Mouse (Mus musculus): ENCODE measurements around the gene Dao. TPM values are rescaled to one million over a fixed set of nuclear protein-coding genes. Genes with fewer than 3 reads are reported as not detected.

Dao gene
- total RNA-seq (2012; rRNA removed), result 0.97 and 1.4 TPM in 2 replicates
- 1.9 TPM in 2 replicates for total RNA-seq (2014; rRNA removed)
- polyA plus RNA-seq (2012; ENCODE audit: insufficient read length, low read depth), result 3.6 TPM in 2 replicates

- dilution Hi-C loops (cut with MboI; ENCODE audit: extremely low pct_ligation_motif_present, extremely low pct_unique_long_range_greater_than_20kb, low sequenced_read_pairs), result no loop called here
- in situ Hi-C loops (cut with MboI; ENCODE audit: low pct_ligation_motif_present, low pct_unique_long_range_greater_than_20kb, low sequenced_read_pairs), result no loop called here
- H3K27ac ChIP-seq (ENCODE audit: insufficient read depth, low read depth), result no peak within 1 kb of the TSS
- peaks cover 7 to 22% of the 10 kb centered on the region in 2 experiments for H3K4me1 ChIP-seq (ENCODE audit: control insufficient read depth in 1 of 2, insufficient read depth in 2 of 2)
- H3K27me3 ChIP-seq (replicated peaks), result no peaks in the 10 kb centered on the region
- DNase-seq (ENCODE audit: extremely low read depth), result no peak
- H3K36me3 ChIP-seq (replicated peaks in 1 of 2; ENCODE audit: control insufficient read depth in 1 of 2, insufficient read depth in 1 of 2, low read length in 1 of 2), result no peaks in the 10 kb centered on the region
- no peak within 1 kb of the TSS for H3K9ac ChIP-seq (ENCODE audit: insufficient read depth, low read depth)
- no peaks in the 10 kb centered on the region for H3K79me2 ChIP-seq (replicated peaks; ENCODE audit: control insufficient read depth, extremely low read depth, insufficient read depth, poor library complexity, severe bottlenecking)
- no peak within 1 kb of the TSS for H3K4me3 ChIP-seq (replicated peaks in 1 of 3; ENCODE audit: low read depth in 2 of 3, low read length in 2 of 3, poor library complexity in 1 of 3)
- H3K4me2 ChIP-seq (ENCODE audit: insufficient read depth, low read depth, poor library complexity, severe bottlenecking), result no peak within 1 kb of the TSS
- TF ChIP-seq MXI1 (IDR thresholded peaks at IDR 0.05; ENCODE audit: low read depth, low read length) (no peak), MAFK (IDR thresholded peaks at IDR 0.05; ENCODE audit: insufficient replicate concordance, low read length) (no peak), JUN (IDR thresholded peaks at IDR 0.05; ENCODE audit: insufficient read depth, low read depth, low read length) (no peak), MEF2A (IDR thresholded peaks at IDR 0.05; ENCODE audit: borderline replicate concordance, low read depth, low read length) (no peak), TBP (conservative IDR thresholded peaks at IDR 0.05; ENCODE audit: low read depth, low read length) (no peak)
- peaks cover 3% of the 10 kb centered on the region for H3K9me3 ChIP-seq (replicated peaks; ENCODE audit: low read length)
Observed at GRCm38 (mm10) chr5:114003542-114003941, at the start of gene Dao. Gene Dao (plus strand): TSS chr5:114003703.

DNA sequence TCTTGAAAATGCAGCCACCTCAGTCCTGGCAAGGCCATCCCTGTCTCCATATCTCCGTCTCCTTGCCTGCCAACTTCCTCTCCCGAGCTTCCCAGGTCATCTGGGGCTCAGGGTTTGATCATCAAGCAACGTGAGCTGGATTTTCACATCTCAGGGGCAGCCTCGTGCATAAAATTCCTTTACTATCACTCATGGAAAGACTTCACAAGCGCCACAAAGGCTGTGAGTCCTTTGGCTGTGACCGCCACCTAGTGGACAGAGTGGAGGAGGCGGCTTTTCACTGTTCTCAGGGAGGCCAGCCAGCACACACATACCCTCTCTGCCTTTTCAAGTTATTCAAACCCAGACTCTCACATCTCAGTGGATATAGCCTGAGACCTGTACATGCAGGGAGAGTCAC lies 49.1 kb upstream of the Dao start:
- H3K79me2 ChIP-seq (replicated peaks; ENCODE audit: control insufficient read depth, extremely low read depth, insufficient read depth, poor library complexity, severe bottlenecking), result no peaks in the 10 kb centered on the region
- no peaks in the 10 kb centered on the region for H3K9me3 ChIP-seq (replicated peaks; ENCODE audit: low read length)
- peak; percentile 74 for DNase-seq (ENCODE audit: extremely low read depth)
- no peak overlapping the region for H3K4me2 ChIP-seq (ENCODE audit: insufficient read depth, low read depth, poor library complexity, severe bottlenecking)
- TF ChIP-seq SMC3 (IDR thresholded peaks at IDR 0.05; ENCODE audit: low read depth, low read length) (peak; percentile 77), TBP (conservative IDR thresholded peaks at IDR 0.05; ENCODE audit: low read depth, low read length) (no peak), RAD21 (IDR thresholded peaks at IDR 0.05; ENCODE audit: low read depth, low read length) (peak; percentile 80), IRF4 (IDR thresholded peaks at IDR 0.05; ENCODE audit: low read depth, low read length) (no peak), CTCF (conservative IDR thresholded peaks at IDR 0.05 in 1 of 2, IDR thresholded peaks at IDR 0.05 in 1 of 2; ENCODE audit: low read depth in 2 of 2, low read length in 2 of 2) (peak; percentile 68 to 91; a peak in 3 of 4 replicates), USF1 (IDR thresholded peaks at IDR 0.05; ENCODE audit: low read depth, low read length) (no peak), BHLHE40 (IDR thresholded peaks at IDR 0.05; ENCODE audit: low read depth, low read length) (no peak)
- dilution Hi-C loops (cut with MboI; ENCODE audit: extremely low pct_ligation_motif_present, extremely low pct_unique_long_range_greater_than_20kb, low sequenced_read_pairs), result no loop called here
- no peak overlapping the region for H3K9ac ChIP-seq (ENCODE audit: insufficient read depth, low read depth)
- in situ Hi-C loops (cut with MboI; ENCODE audit: low pct_ligation_motif_present, low pct_unique_long_range_greater_than_20kb, low sequenced_read_pairs), result loop anchor here (5.0 kb wide), 1 partner anchor 92 kb away; no protein-coding TSS in a partner anchor
- H3K27ac ChIP-seq (ENCODE audit: insufficient read depth, low read depth), result no peak overlapping the region
- H3K4me1 ChIP-seq (ENCODE audit: control insufficient read depth in 1 of 2, insufficient read depth in 2 of 2), result no peaks in the 10 kb centered on the region
- H3K36me3 ChIP-seq (replicated peaks in 1 of 2; ENCODE audit: control insufficient read depth in 1 of 2, insufficient read depth in 1 of 2, low read length in 1 of 2), result peaks cover 60 to 89% of the 10 kb centered on the region in 2 experiments
- no peak overlapping the region for H3K4me3 ChIP-seq (replicated peaks in 1 of 3; ENCODE audit: low read depth in 2 of 3, low read length in 2 of 3, poor library complexity in 1 of 3)
- H3K27me3 ChIP-seq (replicated peaks), result no peaks in the 10 kb centered on the region

- no peaks in the 10 kb centered on the region for H3K9me3 ChIP-seq (replicated peaks; ENCODE audit: low read length)
- dilution Hi-C loops (cut with MboI; ENCODE audit: extremely low pct_ligation_motif_present, extremely low pct_unique_long_range_greater_than_20kb, low sequenced_read_pairs), result no loop called here
Observed at GRCm38 (mm10) chr5:113955281-113955680, 48.2 kb upstream of the Dao start.

More at GRCm38 (mm10) chr5:113955281-113955680, 48.2 kb upstream of the Dao start:
- Histone ChIP-seq H3K79me2 (replicated peaks; ENCODE audit: control insufficient read depth, extremely low read depth, insufficient read depth, poor library complexity, severe bottlenecking) (no peaks in the 10 kb centered on the region), H3K27me3 (replicated peaks) (no peaks in the 10 kb centered on the region), H3K36me3 (replicated peaks in 1 of 2; ENCODE audit: control insufficient read depth in 1 of 2, insufficient read depth in 1 of 2, low read length in 1 of 2) (peaks cover 51 to 86% of the 10 kb centered on the region in 2 experiments), H3K4me2 (ENCODE audit: insufficient read depth, low read depth, poor library complexity, severe bottlenecking) (no peak overlapping the region), H3K9ac (ENCODE audit: insufficient read depth, low read depth) (no peak overlapping the region), H3K4me1 (ENCODE audit: control insufficient read depth in 1 of 2, insufficient read depth in 2 of 2) (no peaks in the 10 kb centered on the region), H3K4me3 (replicated peaks in 1 of 3; ENCODE audit: low read depth in 2 of 3, low read length in 2 of 3, poor library complexity in 1 of 3) (no peak overlapping the region), H3K27ac (ENCODE audit: insufficient read depth, low read depth) (no peak overlapping the region)
- no peak for DNase-seq (ENCODE audit: extremely low read depth)
- no peak for TF ChIP-seq NRF1 (IDR thresholded peaks at IDR 0.05; ENCODE audit: low read depth, low read length)
- no peak for TF ChIP-seq PAX5 (IDR thresholded peaks at IDR 0.05; ENCODE audit: low read length)
- no peak for TF ChIP-seq MAZ (IDR thresholded peaks at IDR 0.05; ENCODE audit: low read depth, low read length)
- in situ Hi-C loops (cut with MboI; ENCODE audit: low pct_ligation_motif_present, low pct_unique_long_range_greater_than_20kb, low sequenced_read_pairs), result loop anchor here (5.0 kb wide), 1 partner anchor 97 kb away; no protein-coding TSS in a partner anchor

Measured in CH12.LX (cell line).